Mouse (Mus musculus): ENCODE data around the gene Mycbp2. TPM values are rescaled to one million over a fixed set of nuclear protein-coding genes. Genes with fewer than 3 reads are reported as not detected.
A peak's percentile ranks its signal among the peaks of the same experiment; 100 is the strongest.

Gene Mycbp2
- polyA plus RNA-seq, 1 experiment, result 4.9 TPM

GRCm38 (mm10) chr14:103075166-103075565 lies 271.4 kb downstream of the Mycbp2 start:
- Histone ChIP-seq H3K36me3 (ENCODE audit: control insufficient read depth, insufficient read depth, low read length) (peaks cover 33% of the 10 kb centered on the region), H3K27ac (ENCODE audit: insufficient read depth, low read depth, low read length) (no peak overlapping the region), H3K27me3 (ENCODE audit: control insufficient read depth, insufficient read depth, low read length) (no peaks in the 10 kb centered on the region), H3K4me3 (ENCODE audit: low read depth, low read length) (no peak overlapping the region), H3K4me1 (ENCODE audit: control insufficient read depth, insufficient read depth, insufficient read length, low read length) (no peaks in the 10 kb centered on the region; the same call in 1 of the 2 replicates)
- WGBS, result 92% methylated on average over 7 of the region's 7 CpGs
- no peak for TF ChIP-seq CTCF (IDR thresholded peaks at IDR 0.05; ENCODE audit: extremely low read depth, insufficient read length, insufficient replicate concordance, low read depth, low read length)
- no peak for TF ChIP-seq POLR2A (IDR thresholded peaks at IDR 0.05; ENCODE audit: low read depth, low read length)

GRCm38 (mm10) chr14:103073825-103074224 lies 272.8 kb downstream of the Mycbp2 start:
- 96% methylated on average over 8 of the region's 8 CpGs for WGBS
- Histone ChIP-seq H3K27me3 (ENCODE audit: control insufficient read depth, insufficient read depth, low read length) (no peaks in the 10 kb centered on the region), H3K27ac (ENCODE audit: insufficient read depth, low read depth, low read length) (no peak overlapping the region), H3K36me3 (ENCODE audit: control insufficient read depth, insufficient read depth, low read length) (peaks cover 32% of the 10 kb centered on the region), H3K4me1 (ENCODE audit: control insufficient read depth, insufficient read depth, insufficient read length, low read length) (peaks cover 3% of the 10 kb centered on the region; the same call in 1 of the 2 replicates), H3K4me3 (ENCODE audit: low read depth, low read length) (no peak overlapping the region)
- TF ChIP-seq POLR2A (IDR thresholded peaks at IDR 0.05; ENCODE audit: low read depth, low read length) (no peak), CTCF (IDR thresholded peaks at IDR 0.05; ENCODE audit: extremely low read depth, insufficient read length, insufficient replicate concordance, low read depth, low read length) (no peak)

GRCm38 (mm10) chr14:103072731-103073130 lies 273.9 kb downstream of the Mycbp2 start:
- no peak for TF ChIP-seq CTCF (IDR thresholded peaks at IDR 0.05; ENCODE audit: extremely low read depth, insufficient read length, insufficient replicate concordance, low read depth, low read length)
- no peak for TF ChIP-seq POLR2A (IDR thresholded peaks at IDR 0.05; ENCODE audit: low read depth, low read length)
- 87% methylated on average over 4 of the region's 4 CpGs for WGBS
- no peak overlapping the region for H3K27ac ChIP-seq (ENCODE audit: insufficient read depth, low read depth, low read length)

GRCm38 (mm10) chr14:103071471-103071870 lies 275.1 kb downstream of the Mycbp2 start:
- TF ChIP-seq CTCF (IDR thresholded peaks at IDR 0.05; ENCODE audit: extremely low read depth, insufficient read length, insufficient replicate concordance, low read depth, low read length), result no peak
- TF ChIP-seq POLR2A (IDR thresholded peaks at IDR 0.05; ENCODE audit: low read depth, low read length), result no peak
- H3K4me1 ChIP-seq (ENCODE audit: control insufficient read depth, insufficient read depth, insufficient read length, low read length), result 0 out of 2 replicates have a peak, but pooled peaks cover 3% of the 10 kb centered on the region
- WGBS, result 88% methylated on average over 12 of the region's 12 CpGs
- peaks cover 22% of the 10 kb centered on the region; the same call in 1 of the 2 replicates for H3K36me3 ChIP-seq (ENCODE audit: control insufficient read depth, insufficient read depth, low read length)
- H3K27me3 ChIP-seq (ENCODE audit: control insufficient read depth, insufficient read depth, low read length), result no peaks in the 10 kb centered on the region
- no peak overlapping the region for H3K4me3 ChIP-seq (ENCODE audit: low read depth, low read length)
- H3K27ac ChIP-seq (ENCODE audit: insufficient read depth, low read depth, low read length), result no peak overlapping the region

More at GRCm38 (mm10) chr14:103072731-103073130, 273.9 kb downstream of the Mycbp2 start:
- H3K4me3 ChIP-seq (ENCODE audit: low read depth, low read length), result no peak overlapping the region
- no peaks in the 10 kb centered on the region for H3K27me3 ChIP-seq (ENCODE audit: control insufficient read depth, insufficient read depth, low read length)
- H3K36me3 ChIP-seq (ENCODE audit: control insufficient read depth, insufficient read depth, low read length), result peaks cover 25% of the 10 kb centered on the region
- 0 out of 2 replicates have a peak, but pooled peaks cover 3% of the 10 kb centered on the region for H3K4me1 ChIP-seq (ENCODE audit: control insufficient read depth, insufficient read depth, insufficient read length, low read length)

- H3K27ac ChIP-seq (ENCODE audit: insufficient read depth, low read depth, low read length), result peak overlapping the region; percentile 72
- 0 out of 2 replicates have a peak, but pooled peaks cover 3% of the 10 kb centered on the region for H3K4me1 ChIP-seq (ENCODE audit: control insufficient read depth, insufficient read depth, insufficient read length, low read length)
- H3K27me3 ChIP-seq (ENCODE audit: control insufficient read depth, insufficient read depth, low read length), result no peaks in the 10 kb centered on the region
- peaks cover 20% of the 10 kb centered on the region; the same call in 1 of the 2 replicates for H3K36me3 ChIP-seq (ENCODE audit: control insufficient read depth, insufficient read depth, low read length)
- H3K4me3 ChIP-seq (ENCODE audit: low read depth, low read length), result peak overlapping the region; percentile 71
- WGBS, result 1% methylated on average over 10 of the region's 10 CpGs
- TF ChIP-seq POLR2A (IDR thresholded peaks at IDR 0.05; ENCODE audit: low read depth, low read length) (no peak), CTCF (IDR thresholded peaks at IDR 0.05; ENCODE audit: extremely low read depth, insufficient read length, insufficient replicate concordance, low read depth, low read length) (no peak)
Observed at GRCm38 (mm10) chr14:103070790-103071189, 275.8 kb downstream of the Mycbp2 start.

GRCm38 (mm10) chr14:103069864-103070611 lies 276.6 kb downstream of the Mycbp2 start, which contains the start of gene Cln5:
Cln5 (plus strand) TSS chr14:103070216.
- under 1% methylated on average over 65 of the region's 65 CpGs for WGBS

GRCm38 (mm10) chr14:103069465-103069863 lies 277.1 kb downstream of the Mycbp2 start:
- Histone ChIP-seq H3K4me3 (ENCODE audit: low read depth, low read length) (peak overlapping the region; percentile 71), H3K27me3 (ENCODE audit: control insufficient read depth, insufficient read depth, low read length) (no peaks in the 10 kb centered on the region), H3K36me3 (ENCODE audit: control insufficient read depth, insufficient read depth, low read length) (peaks cover 15% of the 10 kb centered on the region; the same call in 1 of the 2 replicates), H3K4me1 (ENCODE audit: control insufficient read depth, insufficient read depth, insufficient read length, low read length) (peaks cover 5% of the 10 kb centered on the region), H3K27ac (ENCODE audit: insufficient read depth, low read depth, low read length) (peak overlapping the region; percentile 89)
- no peak for TF ChIP-seq POLR2A (IDR thresholded peaks at IDR 0.05; ENCODE audit: low read depth, low read length)
- TF ChIP-seq CTCF (IDR thresholded peaks at IDR 0.05; ENCODE audit: extremely low read depth, insufficient read length, insufficient replicate concordance, low read depth, low read length), result no peak
- WGBS, result 12% methylated on average over 12 of the region's 12 CpGs

More at GRCm38 (mm10) chr14:103069864-103070611, 276.6 kb downstream of the Mycbp2 start, which contains the start of gene Cln5:
- H3K4me3 ChIP-seq (ENCODE audit: low read depth, low read length), result peak within 1 kb of the TSS; percentile 71
- no peaks in the 10 kb centered on the region for H3K27me3 ChIP-seq (ENCODE audit: control insufficient read depth, insufficient read depth, low read length)
- H3K36me3 ChIP-seq (ENCODE audit: control insufficient read depth, insufficient read depth, low read length), result peaks cover 17% of the 10 kb centered on the region; the same call in 1 of the 2 replicates
- H3K27ac ChIP-seq (ENCODE audit: insufficient read depth, low read depth, low read length), result peak within 1 kb of the TSS; percentile 89
- peaks cover 5% of the 10 kb centered on the region for H3K4me1 ChIP-seq (ENCODE audit: control insufficient read depth, insufficient read depth, insufficient read length, low read length)
- TF ChIP-seq CTCF (IDR thresholded peaks at IDR 0.05; ENCODE audit: extremely low read depth, insufficient read length, insufficient replicate concordance, low read depth, low read length) (peak; percentile 54; the same call in 1 of the 2 replicates), POLR2A (IDR thresholded peaks at IDR 0.05; ENCODE audit: low read depth, low read length) (peak; percentile 79)

Measured in small intestine, adult 2 months (tissue).